Mouse (Mus musculus): ENCODE data around the gene Zfp40.

Gene Zfp40

DNA sequence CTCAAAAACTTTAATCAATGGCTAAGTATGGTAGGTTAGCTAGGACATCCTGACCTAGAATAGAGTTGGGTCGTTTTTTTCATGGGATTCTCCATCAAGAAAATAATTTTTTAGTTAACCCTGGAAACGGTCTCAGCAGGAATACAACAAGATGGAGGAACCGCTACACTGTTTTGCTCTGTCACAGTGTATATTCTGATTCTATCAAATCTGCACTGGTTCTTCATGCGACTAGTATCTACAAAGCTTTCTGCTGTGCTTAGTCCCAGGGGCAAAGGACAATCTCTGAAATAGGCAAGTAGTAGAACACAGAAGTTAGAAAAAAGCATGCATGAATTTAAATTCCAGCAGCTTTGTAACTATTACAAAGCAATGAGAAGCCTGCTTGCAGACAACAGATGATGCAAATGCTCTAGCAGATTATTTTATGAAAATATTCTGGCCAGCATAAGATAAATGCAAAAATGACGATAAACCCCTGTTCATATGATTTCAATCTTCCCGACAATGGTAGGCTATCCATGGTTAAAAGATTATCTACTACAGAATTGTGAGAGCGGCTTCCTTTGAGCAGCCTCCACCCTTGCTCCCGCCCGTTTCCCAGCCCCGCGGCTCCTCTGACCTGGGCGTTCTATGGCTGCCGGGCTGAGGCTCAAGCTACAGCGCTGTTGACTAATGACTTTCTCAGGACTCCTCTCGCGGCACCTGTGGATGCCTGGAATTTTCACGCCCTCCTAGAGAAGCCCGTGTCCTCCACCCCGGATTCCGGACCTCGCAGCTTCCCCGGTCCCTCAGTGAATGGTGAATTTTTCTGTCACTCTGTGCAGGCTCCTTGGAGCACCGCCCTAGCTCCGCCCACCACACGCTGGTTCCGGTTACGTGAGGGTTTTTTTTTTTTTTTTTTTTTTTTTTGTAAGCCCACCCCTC, at the start of gene Zfp40:
Gene Zfp40 (minus strand): TSS at position 800 of the 927 bp plus-strand sequence.
- DNase-seq = peak; percentile 97

- DNase-seq = no peak
Measured at GRCm38 (mm10) chr17:23218320-23218719, 25.3 kb upstream of the Zfp40 start.

DNA sequence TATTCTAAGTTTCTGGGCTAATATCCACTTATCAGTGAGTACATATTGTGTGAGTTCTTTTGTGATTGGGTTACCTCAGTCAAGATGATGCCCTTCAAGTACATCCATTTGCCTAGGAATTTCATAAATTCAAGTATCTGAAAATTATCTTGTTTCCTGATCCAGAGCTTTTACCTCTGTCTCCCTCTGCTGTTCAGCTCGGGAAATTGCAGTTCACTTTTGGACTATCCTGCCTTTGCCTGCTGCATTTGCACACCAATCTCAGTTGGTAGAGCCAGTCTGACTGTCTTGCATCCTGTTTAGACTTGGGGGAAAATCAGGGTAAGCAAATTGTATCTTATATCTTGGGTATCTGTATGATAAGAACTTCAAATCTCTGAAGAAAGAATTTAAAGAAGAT, 6.8 kb upstream of the Zfp40 start:
- DNase-seq = peak; percentile 18 to 42

DNA sequence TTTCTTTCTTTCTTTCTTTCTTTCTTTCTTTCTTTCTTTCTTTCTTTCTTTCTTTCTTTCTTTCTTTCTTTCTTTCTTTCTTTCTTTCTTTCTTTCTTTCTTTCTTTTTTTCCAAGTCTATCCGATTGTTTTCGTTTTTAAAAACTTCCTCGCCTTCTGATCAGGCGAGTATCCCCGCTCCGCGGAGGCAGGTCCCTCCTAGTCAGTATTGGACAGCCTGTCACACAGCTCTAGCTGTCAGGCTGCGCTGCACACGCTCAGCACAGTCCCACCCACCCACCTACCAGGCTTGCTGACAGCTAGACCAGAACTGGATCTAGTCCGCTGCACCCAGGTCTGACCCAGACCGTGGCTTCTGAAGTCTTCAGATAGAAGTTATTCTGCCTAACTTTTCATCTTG, 389 bp upstream of the Zfp40 start:
- DNase-seq = peak; percentile 70 to 74

DNA sequence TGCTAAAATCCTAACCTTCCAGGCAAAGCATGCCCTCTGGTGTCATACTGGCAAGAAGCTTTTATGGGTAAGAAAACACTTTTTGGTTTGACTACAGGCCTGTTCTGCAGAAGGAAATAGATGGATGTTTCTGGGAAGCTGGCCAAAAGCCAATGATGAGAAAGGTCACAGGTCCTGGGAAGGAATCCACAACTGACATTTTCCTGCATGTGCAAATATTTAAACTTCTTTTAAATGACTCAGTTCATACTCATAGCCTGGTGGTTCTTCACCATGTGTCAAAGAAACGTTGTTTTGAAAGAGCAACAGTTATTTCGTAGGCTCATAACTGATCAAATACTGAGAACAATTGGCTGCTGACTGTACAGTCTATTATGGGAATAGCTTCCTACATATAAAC, 5.4 kb downstream of the Zfp40 start:
- DNase-seq = peak in 1 of 2 experiments; percentile 5
